Mouse (Mus musculus): ENCODE measurements around the gene Ccl7.
A peak's percentile ranks its signal among the peaks of the same experiment; 100 is the strongest.

The Ccl7 gene

DNA sequence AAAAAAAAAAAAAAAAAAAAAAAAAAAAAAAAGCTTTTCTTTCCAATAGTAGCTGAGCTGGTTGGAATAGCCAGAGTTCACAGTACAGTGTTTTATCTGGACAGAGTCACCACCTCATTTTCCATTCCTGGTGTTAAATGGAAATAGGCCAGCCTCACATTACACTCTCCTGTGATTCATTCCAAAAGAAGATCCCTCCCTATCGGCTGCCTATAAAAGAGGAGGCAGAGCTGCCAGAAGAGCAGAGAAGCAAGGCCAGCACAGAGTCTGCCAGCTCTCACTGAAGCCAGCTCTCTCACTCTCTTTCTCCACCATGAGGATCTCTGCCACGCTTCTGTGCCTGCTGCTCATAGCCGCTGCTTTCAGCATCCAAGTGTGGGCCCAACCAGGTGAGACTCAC lies at the start of gene Ccl7:
Gene Ccl7 (plus strand): TSS at position 242 of the 400 bp plus-strand sequence.
- no peak for DNase-seq

- peak; percentile 72 for DNase-seq
These were observed 49.2 kb upstream of the Ccl7 start for GRCm38 (mm10) chr11:81996172-81996841.

GRCm38 (mm10) chr11:81997085-81997484 lies 48.4 kb upstream of the Ccl7 start:
- DNase-seq = no peak

- no peak for DNase-seq
These were observed 46.9 kb upstream of the Ccl7 start for GRCm38 (mm10) chr11:81998646-81999045.

- DNase-seq = no peak
These were observed 46.0 kb upstream of the Ccl7 start for GRCm38 (mm10) chr11:81999469-81999868.

DNA sequence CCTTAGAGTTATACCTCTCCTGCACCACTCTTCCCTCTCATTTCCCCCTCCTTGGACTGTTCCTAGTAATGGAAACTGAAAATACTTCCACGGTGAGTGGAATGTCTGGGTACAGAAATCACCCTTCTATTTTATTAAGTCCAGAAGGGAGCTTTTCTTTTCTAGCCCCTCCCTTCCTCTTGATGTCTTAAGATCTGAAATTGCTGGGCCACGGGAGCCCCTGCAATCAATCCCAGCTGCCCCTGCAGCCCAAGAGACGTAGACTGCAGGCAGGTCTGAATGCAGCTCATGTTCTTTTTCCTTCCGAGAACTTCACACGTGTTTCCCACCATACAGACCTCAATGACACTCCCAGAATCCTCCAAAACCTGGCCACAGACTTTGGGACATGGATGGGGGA lies 44.9 kb upstream of the Ccl7 start:
- no peak for DNase-seq

DNA sequence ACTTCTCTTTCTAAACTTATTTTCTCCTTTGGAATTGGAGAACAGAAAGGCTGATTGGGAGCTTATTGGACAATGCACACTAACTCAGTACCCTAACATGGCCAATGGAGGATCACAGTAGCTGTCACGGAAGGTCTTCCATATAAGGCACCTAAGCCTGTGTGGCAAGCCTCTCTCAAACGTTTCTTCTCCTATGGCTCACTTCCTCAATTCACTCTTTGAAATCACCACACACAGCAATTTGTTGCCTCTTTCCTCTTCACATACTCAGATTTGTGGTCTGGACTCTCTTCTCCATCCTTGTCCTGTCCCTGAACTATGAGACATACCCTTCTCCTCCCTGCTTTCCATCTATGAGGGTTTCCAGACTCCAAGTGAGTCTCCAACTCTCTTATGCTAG lies 40.7 kb upstream of the Ccl7 start:
- DNase-seq = no peak

GRCm38 (mm10) chr11:82006796-82007423 lies 38.6 kb upstream of the Ccl7 start:
- DNase-seq = peak; percentile 71

DNA sequence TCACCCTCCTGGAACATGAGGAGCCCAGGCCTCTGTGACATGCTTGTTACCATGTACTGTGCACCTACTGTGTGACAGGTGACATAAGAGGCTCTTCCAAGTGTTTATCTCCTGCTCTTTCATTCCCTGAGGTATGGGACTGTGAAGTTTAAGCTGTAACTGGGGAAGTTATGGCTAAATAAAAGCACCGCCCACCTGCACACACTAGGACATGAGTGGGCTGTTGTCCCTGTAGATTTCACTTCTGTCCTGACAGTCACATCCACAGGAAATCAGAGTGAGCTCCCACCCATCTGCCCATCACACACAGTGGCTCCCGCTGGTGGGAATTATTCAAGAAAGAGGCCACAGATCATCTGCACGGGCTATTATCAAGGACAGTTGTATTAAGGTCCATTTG lies 35.4 kb upstream of the Ccl7 start:
- DNase-seq = no peak

- DNase-seq = no peak
These were observed 33.9 kb upstream of the Ccl7 start for GRCm38 (mm10) chr11:82011411-82012193.

DNA sequence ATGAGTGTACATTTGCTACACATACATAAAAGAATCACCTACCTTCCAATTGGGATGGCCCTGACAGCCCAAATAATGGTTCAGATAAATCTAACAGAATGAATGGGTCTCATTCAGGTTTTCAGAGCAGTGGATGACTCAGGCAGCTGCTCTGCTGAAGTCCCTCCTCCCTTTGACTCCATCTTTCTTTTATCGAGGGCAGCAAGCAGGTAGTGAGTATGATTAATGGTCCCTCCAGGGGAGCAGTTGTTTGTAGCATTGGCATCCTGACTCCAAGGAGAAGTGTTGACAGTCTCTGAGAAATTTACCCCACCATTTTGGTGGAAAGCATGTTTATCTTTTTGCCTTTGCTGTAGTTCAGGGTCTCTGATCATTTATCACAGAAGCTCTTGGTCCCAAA lies 31.8 kb upstream of the Ccl7 start:
- DNase-seq = no peak

GRCm38 (mm10) chr11:82015066-82015465 lies 30.4 kb upstream of the Ccl7 start:
- DNase-seq = no peak

GRCm38 (mm10) chr11:82016181-82016780 lies 29.2 kb upstream of the Ccl7 start:
- no peak for DNase-seq

GRCm38 (mm10) chr11:82019389-82019788 lies 26.1 kb upstream of the Ccl7 start:
- DNase-seq = no peak

DNA sequence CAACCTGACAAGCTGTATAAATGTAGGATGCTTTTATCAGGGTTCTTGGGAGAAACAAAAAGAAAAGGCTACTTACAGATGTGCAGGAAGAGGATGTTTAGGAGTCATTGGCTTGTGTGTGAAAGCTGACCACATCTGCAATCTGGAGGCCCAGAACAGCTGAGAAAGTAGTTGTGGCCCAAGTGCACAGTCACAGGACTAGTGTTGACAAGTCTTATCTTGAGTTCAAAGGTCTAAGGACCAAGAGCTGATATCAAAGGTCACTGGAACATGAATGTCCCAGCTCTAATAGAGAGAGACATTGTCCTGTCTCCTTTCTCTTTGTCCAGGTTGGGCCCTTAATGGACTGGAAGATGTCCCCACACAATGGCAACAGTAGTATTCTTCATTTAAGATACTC lies 25.7 kb upstream of the Ccl7 start:
- no peak for DNase-seq

- DNase-seq = no peak
These were observed 24.1 kb upstream of the Ccl7 start for GRCm38 (mm10) chr11:82021406-82021805.

GRCm38 (mm10) chr11:82022504-82023056 lies 22.9 kb upstream of the Ccl7 start:
- no peak for DNase-seq

GRCm38 (mm10) chr11:82023769-82024168 lies 21.7 kb upstream of the Ccl7 start:
- DNase-seq = no peak

- no peak for DNase-seq
These were observed 15.3 kb upstream of the Ccl7 start for GRCm38 (mm10) chr11:82030171-82030570.

DNA sequence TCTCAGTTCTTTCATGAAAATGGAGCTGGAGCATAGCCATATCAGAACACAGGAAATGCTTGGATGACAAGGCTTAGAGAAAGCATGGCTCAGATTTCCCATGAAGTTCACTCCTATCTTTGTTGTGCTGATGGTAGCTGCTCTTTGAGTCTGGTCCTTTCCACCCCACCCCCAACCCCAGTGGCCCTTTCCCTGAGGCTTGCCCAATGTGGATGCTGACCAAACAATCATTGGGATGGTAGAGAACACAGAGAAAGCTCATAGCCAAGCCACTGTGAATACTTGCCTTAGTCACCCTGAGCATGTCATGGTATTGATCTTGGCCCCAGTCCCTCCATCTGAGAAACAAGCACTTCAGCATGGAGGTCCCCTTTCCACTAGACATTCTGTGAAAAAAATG lies 13.4 kb upstream of the Ccl7 start:
- DNase-seq = no peak

- DNase-seq = peak; percentile 78
These were observed 12.7 kb upstream of the Ccl7 start for GRCm38 (mm10) chr11:82032678-82033344.

- DNase-seq = no peak
These were observed 11.1 kb upstream of the Ccl7 start for GRCm38 (mm10) chr11:82034446-82034845.

DNA sequence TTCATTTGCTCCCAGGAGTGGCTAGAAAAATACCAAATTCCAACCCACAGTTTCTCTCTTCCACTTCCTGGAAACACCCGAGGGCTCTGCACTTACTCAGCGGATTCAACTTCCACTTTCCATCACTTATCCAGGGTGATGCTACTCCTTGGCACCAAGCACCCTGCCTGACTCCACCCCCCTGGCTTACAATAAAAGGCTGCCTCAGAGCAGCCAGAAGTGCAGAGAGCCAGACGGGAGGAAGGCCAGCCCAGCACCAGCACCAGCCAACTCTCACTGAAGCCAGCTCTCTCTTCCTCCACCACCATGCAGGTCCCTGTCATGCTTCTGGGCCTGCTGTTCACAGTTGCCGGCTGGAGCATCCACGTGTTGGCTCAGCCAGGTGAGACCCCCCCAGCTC lies 10.2 kb upstream of the Ccl7 start, which contains the start of gene Ccl2:
Gene Ccl2 (plus strand): TSS at position 216 of the 400 bp plus-strand sequence.
- peak; percentile 66 for DNase-seq

All from kidney, postnatal 14 days (tissue).